Mouse (Mus musculus) inflammation-experienced regulatory T-cells, adult 16 weeks (primary cell): Measurements from ENCODE around the gene Eci3. TPM values are rescaled to one million over a fixed set of nuclear protein-coding genes. Genes with fewer than 3 reads are reported as not detected.

Experiments used
- polyA plus RNA-seq: library from polyadenylated mRNA; unstranded; fragments of 100-300 nt; shearing (Covaris generic); gene quantifications from one replicate; pipeline ENCODE4 v1.2.1, GENCODE M21; 2017

The Eci3 gene
- not detected for polyA plus RNA-seq

DNA sequence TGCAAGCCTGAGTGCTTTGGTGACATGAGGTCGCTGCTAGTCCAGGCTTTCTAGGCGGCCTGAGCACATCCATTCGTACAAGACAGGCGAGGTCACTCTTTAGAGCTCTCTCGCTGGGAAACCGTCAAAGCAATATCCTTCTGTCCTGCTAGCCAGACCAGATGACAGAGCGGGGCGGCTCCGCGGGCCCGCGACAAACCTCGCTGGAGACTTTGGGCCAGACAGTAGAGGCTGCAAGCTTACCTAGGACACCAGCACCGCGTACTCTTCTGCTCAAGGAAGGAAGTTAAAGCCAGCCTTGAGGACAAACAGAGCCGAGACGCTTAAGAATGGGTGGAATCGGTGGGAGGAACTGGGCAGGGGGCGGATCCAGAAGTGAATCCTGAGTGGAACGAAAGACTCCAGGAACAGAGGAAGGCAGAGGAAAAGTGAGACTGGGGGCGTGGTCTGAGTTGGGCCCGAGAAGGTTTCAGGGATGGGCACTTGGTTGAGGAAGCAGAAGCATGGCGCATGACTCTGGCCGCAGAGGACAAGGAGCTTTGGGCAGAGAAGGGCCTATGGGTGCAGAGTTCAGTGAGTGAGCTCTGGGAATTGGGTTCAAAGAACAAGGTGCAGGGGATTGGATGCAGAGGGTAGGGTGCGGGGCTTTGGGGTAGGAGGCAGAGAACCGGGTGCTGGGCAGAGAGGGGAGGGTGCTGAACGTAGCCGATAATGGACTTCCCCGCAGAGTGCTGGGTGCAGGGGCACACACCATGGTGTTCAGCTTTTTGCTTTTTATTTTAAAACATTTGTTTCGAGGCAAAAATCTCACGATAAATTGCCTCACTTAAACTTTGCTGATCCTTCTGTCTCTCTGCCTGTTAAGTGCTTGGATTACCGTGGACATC, at the start of gene Eci3:
Gene Eci3 (minus strand): TSS at position 300 of the 887 bp plus-strand sequence.

DNA sequence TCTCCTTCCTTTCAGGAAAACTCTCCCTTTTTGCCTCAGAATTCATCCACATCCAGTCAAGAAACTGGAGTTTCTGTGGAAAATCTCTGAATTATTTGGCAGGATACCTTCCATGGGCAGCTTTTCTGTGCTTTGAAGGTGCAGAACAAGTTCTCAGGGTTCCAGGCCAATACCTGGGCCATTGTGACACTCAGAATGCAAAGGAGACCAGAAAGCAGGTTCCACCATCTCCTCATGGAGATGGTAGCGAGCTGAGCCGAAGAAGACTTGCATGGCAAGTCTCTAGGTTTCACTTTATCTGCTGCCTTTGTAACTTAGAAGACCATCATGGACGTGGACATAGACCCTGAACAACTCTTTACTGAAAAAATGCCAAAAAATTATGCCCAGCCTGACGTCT, 39.4 kb downstream of the Eci3 start, which contains the start of the genes Fam217a and 4933417A18Rik:
Gene Fam217a (minus strand): TSS at position 101 of the 400 bp plus-strand sequence.
Gene 4933417A18Rik (plus strand): TSS at position 200 of the 400 bp plus-strand sequence.

Other genes with a start within 250 kb of the Eci3 start
- gene Fam50b, start 229.0 kb downstream of the Eci3 start, polyA plus RNA-seq, result not detected
- 127 TPM for gene Prpf4b, start 88.5 kb downstream of the Eci3 start, polyA plus RNA-seq
- gene Fam217a, start 39.5 kb downstream of the Eci3 start, polyA plus RNA-seq, result 0.34 TPM
- gene 4933417A18Rik, start 39.4 kb downstream of the Eci3 start, polyA plus RNA-seq, result not detected
- gene Eci2, start 63.3 kb upstream of the Eci3 start, polyA plus RNA-seq, result 74.1 TPM